Mouse (Mus musculus): ENCODE data around the gene Fam118b. TPM values are rescaled to one million over a fixed set of nuclear protein-coding genes. Genes with fewer than 3 reads are reported as not detected.

Gene Fam118b
- polyA plus RNA-seq, 1 experiment from 2014 or later, result 58.2 TPM

DNA sequence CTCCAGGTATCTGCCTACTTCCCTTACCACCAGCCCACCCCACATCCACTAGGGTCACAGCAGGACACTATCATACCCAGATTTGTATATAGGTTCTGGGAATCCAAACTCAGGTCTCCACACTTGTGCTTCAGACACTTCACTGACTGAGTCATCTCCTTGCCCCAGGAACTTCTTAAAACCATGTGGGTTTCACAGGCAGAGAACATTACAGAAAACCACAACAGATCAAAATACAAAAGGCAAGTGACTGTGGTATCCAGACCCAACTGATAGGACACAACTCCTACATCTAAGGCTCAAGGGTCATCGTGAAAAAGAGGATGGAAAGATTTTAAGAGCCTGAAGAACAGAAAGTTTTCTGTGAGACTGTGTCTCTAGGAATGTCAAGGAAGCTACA, 94.3 kb downstream of the Fam118b start:
- H3K4me3 ChIP-seq (ENCODE audit: low read length), result no peak overlapping the region
- no peak overlapping the region for H3K9ac ChIP-seq (ENCODE audit: low read depth, low read length)
- 92% methylated on average over 1 of the region's 1 CpGs for WGBS
- 0 out of 2 replicates have a peak, but pooled peaks cover 3% of the 10 kb centered on the region for H3K36me3 ChIP-seq (ENCODE audit: control insufficient read depth, insufficient read depth, low read length)
- H3K4me1 ChIP-seq (ENCODE audit: control insufficient read depth, insufficient read depth, low read length), result peaks cover 5% of the 10 kb centered on the region; the same call in 1 of the 2 replicates
- H3K27me3 ChIP-seq (replicated peaks; ENCODE audit: control insufficient read depth, insufficient read depth, low read length), result no peaks in the 10 kb centered on the region
- H3K27ac ChIP-seq (ENCODE audit: low read length), result no peak overlapping the region
- no peak for ATAC-seq
- no peak overlapping the region for H3K4me2 ChIP-seq (ENCODE audit: low read depth, low read length)
- H3K9me3 ChIP-seq (ENCODE audit: control insufficient read depth, low read length), result no peaks in the 10 kb centered on the region

DNA sequence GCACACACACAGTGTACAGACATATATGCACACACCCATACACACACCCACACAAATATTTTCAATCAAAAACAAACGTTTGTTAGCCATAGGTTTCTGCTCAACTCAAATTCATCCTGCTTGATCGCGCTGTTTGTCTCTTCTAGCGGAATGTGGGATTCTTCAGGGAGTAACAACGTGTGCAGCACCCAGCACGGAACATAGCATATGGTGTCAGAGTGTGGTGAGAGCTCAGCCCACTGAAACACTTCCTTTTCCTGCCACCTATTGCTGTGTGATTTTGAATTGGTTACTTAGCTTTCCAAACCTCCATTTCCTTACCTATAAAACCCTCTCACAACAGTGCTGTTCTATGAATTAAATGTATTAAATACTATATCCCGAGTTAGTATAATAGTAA, 97.5 kb downstream of the Fam118b start:
- WGBS, result 93% methylated on average over 7 of the region's 7 CpGs
- no peak for ATAC-seq
- no peaks in the 10 kb centered on the region for H3K9me3 ChIP-seq (ENCODE audit: control insufficient read depth, low read length)
- H3K4me1 ChIP-seq (ENCODE audit: control insufficient read depth, insufficient read depth, low read length), result peaks cover 9% of the 10 kb centered on the region; the same call in 1 of the 2 replicates
- 0 out of 2 replicates have a peak, but pooled peaks cover 3% of the 10 kb centered on the region for H3K36me3 ChIP-seq (ENCODE audit: control insufficient read depth, insufficient read depth, low read length)
- no peak overlapping the region for H3K9ac ChIP-seq (ENCODE audit: low read depth, low read length)
- no peak overlapping the region for H3K4me2 ChIP-seq (ENCODE audit: low read depth, low read length)
- no peaks in the 10 kb centered on the region for H3K27me3 ChIP-seq (replicated peaks; ENCODE audit: control insufficient read depth, insufficient read depth, low read length)
- no peak overlapping the region for H3K4me3 ChIP-seq (ENCODE audit: low read length)
- H3K27ac ChIP-seq (ENCODE audit: low read length), result no peak overlapping the region

Other genes starting within 250 kb of the Fam118b start
- 250 and 291 TPM in 2 replicates for gene St3gal4, start 148.5 kb downstream of the Fam118b start, polyA plus RNA-seq (2015; fragmentation: Nextera tagmentation; extraction: Ambion mirVana)
- gene Dcps, start 91.7 kb downstream of the Fam118b start, polyA plus RNA-seq (2015; fragmentation: Nextera tagmentation; extraction: Ambion mirVana), result 73.5 and 88.2 TPM in 2 replicates
- gene Srpr, start 67.6 kb downstream of the Fam118b start, polyA plus RNA-seq (2015; fragmentation: Nextera tagmentation; extraction: Ambion mirVana), result 115 and 119 TPM in 2 replicates
- 12.4 and 13.4 TPM in 2 replicates for gene Tirap, start 67.5 kb downstream of the Fam118b start, polyA plus RNA-seq (2015; fragmentation: Nextera tagmentation; extraction: Ambion mirVana)
- gene Foxred1, start 56.8 kb downstream of the Fam118b start, polyA plus RNA-seq (2015; fragmentation: Nextera tagmentation; extraction: Ambion mirVana), result 41.7 and 46.3 TPM in 2 replicates
- gene Rpusd4, start 60 bp upstream of the Fam118b start, polyA plus RNA-seq (2015; fragmentation: Nextera tagmentation; extraction: Ambion mirVana), result 30.8 and 36.2 TPM in 2 replicates
- gene Cdon, start 153.3 kb upstream of the Fam118b start, polyA plus RNA-seq (2015; fragmentation: Nextera tagmentation; extraction: Ambion mirVana), result 4.7 and 5.5 TPM in 2 replicates

Measured in intestine, embryonic 16.5 days (tissue).